Mouse (Mus musculus): ENCODE results near the gene Gm17657.

DNA sequence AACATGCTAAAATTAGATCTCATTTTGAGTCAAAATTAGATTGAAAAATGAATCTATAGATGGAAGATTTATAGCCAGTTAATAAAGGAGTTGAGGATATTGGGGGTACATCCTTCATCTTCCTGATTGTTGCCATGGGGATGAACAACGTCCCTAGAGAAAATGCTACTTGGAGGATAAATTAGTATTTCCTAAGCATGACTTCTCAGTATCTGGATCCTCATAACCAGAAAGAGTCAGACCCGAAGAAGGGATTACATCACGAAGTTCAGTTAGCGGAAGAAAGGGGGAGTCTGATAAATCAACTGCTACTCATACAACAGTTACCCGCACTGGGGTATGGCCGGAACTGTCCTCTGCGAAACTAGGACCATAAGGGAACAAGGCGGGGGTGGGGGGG, 444 bp downstream of the Gm17657 start:
- no peak for TF ChIP-seq CTCF (IDR thresholded peaks at IDR 0.05; ENCODE audit: low read depth)
- TF ChIP-seq EP300 (IDR thresholded peaks at IDR 0.05; ENCODE audit: low read depth): no peak
